Mouse (Mus musculus): ENCODE results near the gene Oog2.

DNA sequence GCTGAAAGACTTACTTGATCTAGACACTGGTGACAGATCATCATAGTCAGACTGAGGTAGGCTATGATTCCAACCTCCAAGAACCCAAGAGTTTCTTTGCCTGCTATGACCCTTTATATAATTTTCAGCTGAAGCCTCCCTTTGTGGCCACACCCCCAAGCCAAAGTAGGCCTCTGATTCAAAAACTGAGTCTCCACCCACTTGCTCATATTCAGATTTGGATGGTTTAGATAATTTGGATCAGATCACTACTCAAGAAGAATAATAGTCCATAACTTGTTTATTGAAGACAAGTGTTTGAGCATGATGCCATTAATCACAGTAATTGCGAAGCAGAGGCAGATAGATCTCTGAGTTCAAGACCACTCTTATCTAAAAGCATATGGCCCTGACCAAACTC, 28.0 kb upstream of the Oog2 start, which contains the start of gene Oog3:
- TF ChIP-seq CTCF (IDR thresholded peaks at IDR 0.05) (no peak), POLR2A (IDR thresholded peaks at IDR 0.05; ENCODE audit: insufficient read depth, low read depth, low read length) (no peak)
